Mouse (Mus musculus): ENCODE data around the gene Ier3.

DNA sequence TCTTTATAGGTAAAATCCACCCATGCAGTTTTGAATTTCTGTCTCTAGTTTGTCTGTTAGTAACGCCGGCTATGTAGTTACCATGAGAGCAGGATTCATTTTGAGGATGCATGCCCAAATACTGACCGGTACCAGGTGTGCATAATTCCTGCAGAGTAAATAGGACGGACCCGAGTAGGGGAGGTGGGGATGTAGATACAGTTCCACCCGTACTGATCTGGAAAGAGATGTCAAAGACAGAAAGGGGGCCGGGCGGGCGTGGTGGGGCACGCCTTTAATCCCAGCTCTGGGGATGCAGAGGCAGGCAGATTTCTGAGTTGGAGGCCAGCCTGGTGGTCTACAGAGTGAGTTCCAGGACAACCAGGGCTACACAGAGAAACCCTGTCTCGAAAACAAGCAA is 20.5 kb downstream of the Ier3 start:
- TF ChIP-seq CTCF (IDR thresholded peaks at IDR 0.05): no peak
- no peak for TF ChIP-seq EP300 (IDR thresholded peaks at IDR 0.05)

All from lung, postnatal 0 days (tissue).